Mouse (Mus musculus) liver, embryonic 16.5 days (tissue): Measurements from ENCODE around the gene Aox2. TPM values are rescaled to one million over a fixed set of nuclear protein-coding genes. Genes with fewer than 3 reads are reported as not detected.

ENCODE experiments used
- ATAC-seq: fragments of 200-750 bp; cut with Nextera tagmentation; 2 replicates; pipeline ENCODE4 v1.8.0; 2017; ENCODE audit warnings: low read depth, mild to moderate bottlenecking, moderate number of reproducible peaks, moderate library complexity
- H3K27ac ChIP-seq: fragments of 300-500 bp; sonication (generic); 2 replicates; pipeline ENCODE4 v1.5.1; 2014; ENCODE audit warnings: mild to moderate bottlenecking, low read length
- H3K27me3 ChIP-seq: fragments of 300-500 bp; sonication (generic); 2 replicates; pipeline ENCODE4 v1.6.1; 2014; ENCODE audit warnings: low read depth, low read length, mixed read lengths; ENCODE audit not compliant: control insufficient read depth, insufficient read depth
- H3K36me3 ChIP-seq: fragments of 300-500 bp; sonication (generic); 2 replicates; pipeline ENCODE4 v1.6.1; 2014; ENCODE audit warnings: mild to moderate bottlenecking; ENCODE audit not compliant: control insufficient read depth, insufficient read depth
- H3K4me1 ChIP-seq: fragments of 300-500 bp; sonication (generic); 2 replicates; pipeline ENCODE4 v1.6.1; 2014; ENCODE audit warnings: low read depth, low read length, mixed read lengths; ENCODE audit not compliant: control insufficient read depth
- H3K4me2 ChIP-seq: fragments of 300-500 bp; sonication (generic); 2 replicates; pipeline ENCODE4 v1.6.1; 2014; ENCODE audit warnings: low read depth, low read length, mixed read lengths
- H3K4me3 ChIP-seq: fragments of 300-500 bp; sonication (generic); 2 replicates; pipeline ENCODE4 v1.5.1; 2014; ENCODE audit warnings: low read depth, mild to moderate bottlenecking, low read length
- H3K9ac ChIP-seq: fragments of 300-500 bp; sonication (generic); 2 replicates; pipeline ENCODE4 v1.6.1; 2014; ENCODE audit warnings: low read depth, low read length
- H3K9me3 ChIP-seq: fragments of 300-500 bp; sonication (generic); replicated peaks from 2 replicates; pipeline ENCODE4 v1.6.1; 2016; ENCODE audit warnings: low read length; ENCODE audit not compliant: control insufficient read depth
- WGBS: fragments of 180-500 bp; shearing (Covaris S2); extraction: QIAGEN DNeasy Blood & Tissue Kit; methylation state at CpG from one replicate; pipeline ENCODE4 v1.1.7; 2014; ENCODE audit not compliant: insufficient replicate concordance; 5-methylcytosine and 5-hydroxymethylcytosine counted together
- polyA plus RNA-seq: library from polyadenylated mRNA; unstranded; fragments of >200 nt; fragmentation: Nextera tagmentation; extraction: Ambion mirVana; gene quantifications from 2 replicates; pipeline ENCODE4 v1.2.1, GENCODE M21; 2015

The Aox2 gene
- polyA plus RNA-seq, 1 experiment from 2014 or later = not detected

DNA sequence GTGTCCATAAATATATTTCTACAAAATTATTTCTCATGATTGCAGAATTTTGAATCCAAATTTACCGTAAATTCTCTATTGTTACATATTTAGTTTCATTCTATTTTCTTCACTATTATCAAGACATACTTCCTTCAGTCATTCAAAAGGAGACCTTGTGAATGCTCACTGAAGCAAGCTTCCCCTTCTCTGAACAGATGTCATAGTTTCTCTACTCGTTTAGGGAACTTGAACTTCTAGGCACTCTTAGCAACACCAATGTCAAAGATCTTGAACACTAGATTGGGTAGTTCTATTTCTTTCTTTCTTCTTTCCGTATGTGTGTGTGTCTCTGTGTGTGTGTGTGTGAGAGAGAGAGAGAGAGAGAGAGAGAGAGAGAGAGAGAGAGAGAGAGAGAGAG is 33.6 kb upstream of the Aox2 start:
- no peaks in the 10 kb centered on the region for H3K27me3 ChIP-seq
- H3K9me3 ChIP-seq = no peaks in the 10 kb centered on the region
- no peaks in the 10 kb centered on the region for H3K36me3 ChIP-seq
- WGBS = 42% methylated on average over 3 of the region's 3 CpGs
- no peak overlapping the region for H3K9ac ChIP-seq
- no peak for ATAC-seq
- no peak overlapping the region for H3K4me3 ChIP-seq
- no peak overlapping the region for H3K4me2 ChIP-seq
- no peak overlapping the region for H3K27ac ChIP-seq
- H3K4me1 ChIP-seq = no peaks in the 10 kb centered on the region

DNA sequence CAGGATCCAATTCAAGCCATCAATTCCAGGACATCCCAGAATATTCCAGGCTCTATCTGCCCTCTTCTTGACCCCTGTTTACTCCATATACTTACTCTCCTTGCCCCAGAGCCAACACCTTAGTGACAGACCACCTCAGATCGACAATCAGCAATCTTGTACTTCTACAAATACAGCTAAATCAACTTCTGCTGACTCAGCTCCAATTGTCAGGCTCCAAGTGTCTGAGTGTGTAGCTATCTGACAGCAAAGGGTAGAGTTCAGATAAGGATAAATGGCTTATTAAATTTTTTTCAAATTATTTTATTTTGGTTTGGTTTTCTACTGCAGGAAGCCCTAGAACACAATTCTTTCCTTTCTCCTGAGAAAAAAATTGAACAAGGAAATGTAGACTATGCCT is 29.6 kb upstream of the Aox2 start:
- 34% methylated on average over 1 of the region's 1 CpGs for WGBS
- Histone ChIP-seq H3K27ac (no peak overlapping the region), H3K36me3 (no peaks in the 10 kb centered on the region), H3K9me3 (no peaks in the 10 kb centered on the region), H3K4me1 (no peaks in the 10 kb centered on the region), H3K27me3 (no peaks in the 10 kb centered on the region), H3K4me3 (no peak overlapping the region), H3K9ac (no peak overlapping the region), H3K4me2 (no peak overlapping the region)
- ATAC-seq = no peak

GRCm38 (mm10) chr1:58253466-58253865 is 24.7 kb upstream of the Aox2 start:
- Histone ChIP-seq H3K4me3 (no peak overlapping the region), H3K4me1 (no peaks in the 10 kb centered on the region), H3K36me3 (no peaks in the 10 kb centered on the region), H3K9me3 (no peaks in the 10 kb centered on the region), H3K27ac (no peak overlapping the region), H3K27me3 (no peaks in the 10 kb centered on the region), H3K4me2 (no peak overlapping the region), H3K9ac (no peak overlapping the region)
- no peak for ATAC-seq
- 56% methylated on average over 11 of the region's 11 CpGs for WGBS

DNA sequence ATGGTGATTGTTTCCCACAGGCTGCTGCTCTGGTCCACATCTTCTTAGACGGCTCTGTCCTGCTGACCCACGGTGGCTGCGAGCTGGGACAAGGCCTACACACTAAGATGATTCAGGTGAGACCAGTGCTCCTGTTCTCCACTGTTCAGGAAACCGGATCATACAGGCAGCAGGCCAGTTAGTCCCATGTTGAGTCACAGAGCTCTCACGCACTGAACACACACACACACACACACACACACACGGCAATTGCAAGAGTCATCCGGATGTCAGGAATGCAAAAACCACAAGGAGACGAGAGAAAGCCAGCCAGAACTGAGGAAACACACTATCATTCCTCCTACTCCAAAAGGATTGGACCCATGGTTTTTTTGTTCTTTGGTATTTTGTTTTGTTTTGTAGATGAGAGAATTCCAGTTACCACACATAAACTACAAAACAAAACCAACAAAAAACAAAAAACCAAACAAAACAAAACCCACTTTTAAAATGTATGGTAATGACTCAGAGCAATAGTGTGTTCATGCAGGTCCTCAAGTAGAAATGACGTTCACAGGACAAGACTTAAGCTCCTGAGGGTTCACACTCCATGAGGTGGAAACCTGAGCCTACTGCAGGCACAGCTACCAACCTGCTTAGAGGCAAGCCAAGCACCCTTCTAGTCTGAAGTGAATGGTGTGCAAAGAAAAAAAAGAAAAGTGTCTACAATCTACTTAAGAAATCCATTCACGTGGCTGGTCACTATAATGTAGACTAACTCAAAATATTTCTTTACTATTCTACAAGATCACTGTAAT is 20.7 kb upstream of the Aox2 start:
- no peak overlapping the region for H3K4me3 ChIP-seq

GRCm38 (mm10) chr1:58260311-58260710 is 17.8 kb upstream of the Aox2 start:
- Histone ChIP-seq H3K4me3 (no peak overlapping the region), H3K27ac (no peak overlapping the region), H3K9me3 (no peaks in the 10 kb centered on the region), H3K4me1 (no peaks in the 10 kb centered on the region), H3K9ac (no peak overlapping the region), H3K27me3 (no peaks in the 10 kb centered on the region), H3K36me3 (no peaks in the 10 kb centered on the region), H3K4me2 (no peak overlapping the region)
- WGBS = 56% methylated on average over 3 of the region's 3 CpGs
- no peak for ATAC-seq

More for the DNA sequence above, 20.7 kb upstream of the Aox2 start:
- Histone ChIP-seq H3K36me3 (no peaks in the 10 kb centered on the region), H3K27ac (no peak overlapping the region), H3K4me2 (no peak overlapping the region), H3K4me1 (no peaks in the 10 kb centered on the region), H3K9ac (no peak overlapping the region), H3K27me3 (no peaks in the 10 kb centered on the region), H3K9me3 (no peaks in the 10 kb centered on the region)
- ATAC-seq = no peak
- WGBS = 58% methylated on average over 10 of the region's 10 CpGs

DNA sequence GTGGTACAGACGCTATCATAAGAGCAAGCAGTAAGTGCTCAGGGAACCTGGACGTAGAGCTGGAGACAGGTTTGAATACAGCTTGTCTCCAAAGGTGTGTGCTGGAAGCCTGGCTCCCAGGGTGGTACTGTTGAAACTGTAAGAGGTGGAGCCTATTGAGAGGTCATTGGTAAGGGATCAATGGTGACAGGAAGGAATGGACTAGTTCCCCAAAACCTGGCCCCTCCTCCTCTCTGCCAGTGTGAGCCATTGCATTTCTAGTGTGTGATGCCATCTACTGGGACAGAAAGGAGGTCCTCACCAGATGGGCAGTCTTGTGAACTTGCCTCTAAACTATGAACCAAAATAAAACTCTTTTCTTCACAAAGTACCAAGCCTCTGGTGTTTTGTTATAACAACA is 9.9 kb upstream of the Aox2 start:
- no peak for ATAC-seq
- 57% methylated on average over 2 of the region's 2 CpGs for WGBS
- no peak overlapping the region for H3K4me2 ChIP-seq
- no peaks in the 10 kb centered on the region for H3K27me3 ChIP-seq
- no peak overlapping the region for H3K27ac ChIP-seq
- no peak overlapping the region for H3K4me3 ChIP-seq
- no peaks in the 10 kb centered on the region for H3K9me3 ChIP-seq
- H3K36me3 ChIP-seq = no peaks in the 10 kb centered on the region
- H3K4me1 ChIP-seq = no peaks in the 10 kb centered on the region
- no peak overlapping the region for H3K9ac ChIP-seq

DNA sequence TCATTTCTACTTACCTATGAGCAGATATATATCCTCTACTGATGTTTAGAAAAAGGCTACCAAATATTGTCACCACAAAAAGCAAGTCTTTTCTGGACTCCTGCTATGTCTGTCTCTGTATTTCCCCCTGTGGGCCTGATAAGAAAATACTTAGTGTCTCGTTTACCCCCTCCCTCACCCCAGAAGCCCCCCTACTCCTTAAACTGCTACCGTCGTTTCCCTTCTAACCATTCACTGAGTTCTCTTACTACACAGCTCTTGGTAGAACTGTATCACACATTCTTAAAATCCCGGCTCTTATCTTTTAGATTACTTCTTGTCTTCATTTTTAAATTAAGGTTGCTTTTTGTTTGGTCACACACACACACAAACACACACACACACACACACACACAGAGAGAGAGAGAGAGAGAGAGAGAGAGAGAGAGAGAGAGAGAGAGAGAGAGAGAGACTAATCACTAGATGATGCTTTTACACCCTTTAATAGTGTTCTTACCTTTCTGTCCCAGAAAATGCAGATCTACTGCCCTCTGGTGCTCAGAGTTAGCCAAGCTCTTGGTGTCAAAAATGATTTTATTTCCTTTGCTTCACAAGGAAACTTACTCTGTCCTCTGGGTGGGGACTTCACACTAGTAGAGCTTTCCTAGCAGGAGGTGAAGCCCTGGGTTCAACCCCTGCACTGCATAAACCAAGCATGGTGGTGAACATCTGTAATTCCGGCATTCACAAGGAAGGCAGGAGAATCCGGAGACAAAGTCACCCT is 7.1 kb upstream of the Aox2 start:
- 46% methylated on average over 6 of the region's 6 CpGs for WGBS
- Histone ChIP-seq H3K4me3 (no peak overlapping the region), H3K36me3 (no peaks in the 10 kb centered on the region), H3K27ac (no peak overlapping the region), H3K4me1 (no peaks in the 10 kb centered on the region), H3K4me2 (no peak overlapping the region), H3K9ac (no peak overlapping the region), H3K9me3 (no peaks in the 10 kb centered on the region), H3K27me3 (no peaks in the 10 kb centered on the region)
- ATAC-seq = no peak

DNA sequence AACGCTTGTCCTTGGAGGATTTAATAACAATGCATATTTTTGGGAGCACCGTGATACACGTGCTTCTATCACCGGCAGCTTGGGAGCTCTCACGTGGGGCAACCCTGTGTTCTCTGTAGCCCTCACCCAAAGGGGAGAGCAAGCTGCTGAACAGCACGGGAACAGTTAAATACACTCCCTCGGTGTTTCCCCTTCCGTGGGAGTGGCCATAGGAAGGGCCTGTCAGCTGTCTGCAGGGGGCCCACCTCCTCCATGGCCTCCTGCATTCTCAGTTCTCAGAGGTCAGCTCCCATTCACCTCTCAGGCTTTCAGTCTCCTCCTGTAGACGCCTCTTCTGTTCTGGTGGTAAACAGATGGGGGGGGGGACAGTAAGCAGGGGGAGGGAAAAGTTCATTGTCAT is 2.2 kb upstream of the Aox2 start:
- Histone ChIP-seq H3K27me3 (no peaks in the 10 kb centered on the region), H3K4me2 (no peak overlapping the region), H3K9ac (no peak overlapping the region), H3K4me1 (no peaks in the 10 kb centered on the region), H3K27ac (no peak overlapping the region), H3K9me3 (no peaks in the 10 kb centered on the region), H3K36me3 (no peaks in the 10 kb centered on the region), H3K4me3 (no peak overlapping the region)
- ATAC-seq = no peak
- WGBS = 30% methylated on average over 9 of the region's 9 CpGs

GRCm38 (mm10) chr1:58278513-58278912 is 387 bp downstream of the Aox2 start:
- no peak overlapping the region for H3K4me2 ChIP-seq
- no peak overlapping the region for H3K27ac ChIP-seq
- H3K4me1 ChIP-seq = no peaks in the 10 kb centered on the region
- no peaks in the 10 kb centered on the region for H3K36me3 ChIP-seq
- H3K9ac ChIP-seq = no peak overlapping the region
- H3K9me3 ChIP-seq = no peaks in the 10 kb centered on the region
- no peak for ATAC-seq
- H3K27me3 ChIP-seq = no peaks in the 10 kb centered on the region
- 50% methylated on average over 7 of the region's 7 CpGs for WGBS
- H3K4me3 ChIP-seq = no peak overlapping the region
